Mouse (Mus musculus) kidney, adult 8-10 months (tissue): ENCODE data around the gene Olfr1392.
A peak's percentile ranks its signal among the peaks of the same experiment; 100 is the strongest.
"Not testable (repeated sequence)": the region's sequence is repeated elsewhere in the genome, so short reads cannot be mapped to it uniquely, and the experiment has no call there.

ENCODE experiments used
- DNase-seq, 2 experiments: peaks; one replicate each; pipeline ENCODE4 v3.0.0; 2022

Gene Olfr1392

GRCm38 (mm10) chr11:49252048-49252447 lies 33.0 kb upstream of the Olfr1392 start:
- no peak for DNase-seq

- DNase-seq, result no peak
These were observed 32.0 kb upstream of the Olfr1392 start for GRCm38 (mm10) chr11:49253035-49253434.

GRCm38 (mm10) chr11:49259296-49259695 lies 25.8 kb upstream of the Olfr1392 start:
- DNase-seq, result peak in 1 of 2 experiments; percentile 70

GRCm38 (mm10) chr11:49259829-49260228 lies 25.3 kb upstream of the Olfr1392 start:
- DNase-seq, result no peak

- peak; percentile 89 to 94 for DNase-seq
These were observed 24.3 kb upstream of the Olfr1392 start for GRCm38 (mm10) chr11:49260598-49261312.

GRCm38 (mm10) chr11:49261313-49261855 lies 23.7 kb upstream of the Olfr1392 start:
- DNase-seq, result peak; percentile 88 to 92

- DNase-seq, result no peak
These were observed 22.8 kb upstream of the Olfr1392 start for GRCm38 (mm10) chr11:49262286-49262685.

GRCm38 (mm10) chr11:49263149-49263548 lies 21.9 kb upstream of the Olfr1392 start:
- DNase-seq, result no peak

- no peak for DNase-seq
These were observed 21.0 kb upstream of the Olfr1392 start for GRCm38 (mm10) chr11:49264081-49264480.

- DNase-seq, result no peak
These were observed 20.5 kb upstream of the Olfr1392 start for GRCm38 (mm10) chr11:49264622-49265021.

- DNase-seq, result no peak
These were observed 20.0 kb upstream of the Olfr1392 start for GRCm38 (mm10) chr11:49265101-49265500.

GRCm38 (mm10) chr11:49266671-49267070 lies 18.4 kb upstream of the Olfr1392 start:
- peak in 1 of 2 experiments; percentile 81 for DNase-seq

- no peak for DNase-seq
These were observed 17.8 kb upstream of the Olfr1392 start for GRCm38 (mm10) chr11:49267316-49267715.

- peak in 1 of 2 experiments; percentile 80 for DNase-seq
These were observed 17.0 kb upstream of the Olfr1392 start for GRCm38 (mm10) chr11:49267970-49268579.

GRCm38 (mm10) chr11:49269761-49270160 lies 15.3 kb upstream of the Olfr1392 start:
- DNase-seq, result no peak

GRCm38 (mm10) chr11:49270368-49270767 lies 14.7 kb upstream of the Olfr1392 start:
- DNase-seq, result no peak

- peak in 1 of 2 experiments; percentile 56 for DNase-seq
These were observed 13.7 kb upstream of the Olfr1392 start for GRCm38 (mm10) chr11:49271334-49271733.

GRCm38 (mm10) chr11:49273834-49274519 lies 11.1 kb upstream of the Olfr1392 start:
- DNase-seq, result no peak

- no peak for DNase-seq
These were observed 6.9 kb upstream of the Olfr1392 start, which contains the start of gene Olfr1393 for GRCm38 (mm10) chr11:49278222-49278621. Olfr1393 (plus strand) TSS chr11:49278304.

- no peak for DNase-seq
These were observed 2.2 kb downstream of the Olfr1392 start for GRCm38 (mm10) chr11:49287251-49287650.

- DNase-seq, result no peak
These were observed 7.7 kb downstream of the Olfr1392 start for GRCm38 (mm10) chr11:49292777-49293176.

GRCm38 (mm10) chr11:49304441-49304840 lies 19.4 kb downstream of the Olfr1392 start, which contains the start of gene Olfr10:
Olfr10 (plus strand) TSS chr11:49304741.
- no peak for DNase-seq

- not testable (repeated sequence) for DNase-seq
These were observed 23.5 kb downstream of the Olfr1392 start for GRCm38 (mm10) chr11:49308547-49308946.
